Mouse (Mus musculus): Measurements from ENCODE around the gene Gm10964. TPM values are rescaled to one million over a fixed set of nuclear protein-coding genes. Genes with fewer than 3 reads are reported as not detected.

Gm10964 gene
- not detected in 2 replicates for polyA plus RNA-seq (2016; fragmentation: Nextera tagmentation; extraction: Ambion mirVana)

- Histone ChIP-seq H3K27me3 (ENCODE audit: low read depth, poor library complexity, severe bottlenecking) (peaks cover 13% of the 10 kb centered on the region; the same call in 1 of the 2 replicates), H3K36me3 (peaks cover 28% of the 10 kb centered on the region), H3K4me1 (peaks cover 65% of the 10 kb centered on the region), H3K9me3 (replicated peaks) (no peaks in the 10 kb centered on the region), H3K27ac (replicated peaks) (peak within 1 kb of the TSS; percentile 91), H3K4me3 (peak within 1 kb of the TSS; percentile 49)
- no peak for DNase-seq (ENCODE audit: low spot score)
- 92% methylated on average over 1 of the region's 1 CpGs for WGBS
These were observed at the start of gene Gm10964 for GRCm38 (mm10) chr3:103739329-103739728. TSS of gene Gm10964 (plus strand) at chr3:103739366.

GRCm38 (mm10) chr3:103690506-103690905 is 48.7 kb upstream of the Gm10964 start:
- no peak for DNase-seq (ENCODE audit: low spot score)
- Histone ChIP-seq H3K36me3 (no peaks in the 10 kb centered on the region), H3K27ac (replicated peaks) (no peak overlapping the region), H3K4me1 (no peaks in the 10 kb centered on the region), H3K27me3 (ENCODE audit: low read depth, poor library complexity, severe bottlenecking) (no peaks in the 10 kb centered on the region), H3K4me3 (no peak overlapping the region), H3K9me3 (replicated peaks) (no peaks in the 10 kb centered on the region)
- 86% methylated on average over 3 of the region's 3 CpGs for WGBS

- no peaks in the 10 kb centered on the region for H3K36me3 ChIP-seq
- no peak overlapping the region for H3K4me3 ChIP-seq
- 77% methylated on average over 3 of the region's 3 CpGs for WGBS
- no peaks in the 10 kb centered on the region for H3K4me1 ChIP-seq
- H3K27me3 ChIP-seq (ENCODE audit: low read depth, poor library complexity, severe bottlenecking), result no peaks in the 10 kb centered on the region
- H3K27ac ChIP-seq (replicated peaks), result no peak overlapping the region
- DNase-seq (ENCODE audit: low spot score), result no peak
- no peaks in the 10 kb centered on the region for H3K9me3 ChIP-seq (replicated peaks)
These were observed 43.6 kb upstream of the Gm10964 start for GRCm38 (mm10) chr3:103695556-103695955.

GRCm38 (mm10) chr3:103696388-103696925 is 42.7 kb upstream of the Gm10964 start:
- Histone ChIP-seq H3K4me1 (no peaks in the 10 kb centered on the region), H3K9me3 (replicated peaks) (no peaks in the 10 kb centered on the region), H3K27me3 (ENCODE audit: low read depth, poor library complexity, severe bottlenecking) (no peaks in the 10 kb centered on the region), H3K36me3 (no peaks in the 10 kb centered on the region), H3K27ac (replicated peaks) (no peak overlapping the region), H3K4me3 (no peak overlapping the region)
- 83% methylated on average over 1 of the region's 1 CpGs for WGBS
- no peak for DNase-seq (ENCODE audit: low spot score)

GRCm38 (mm10) chr3:103704661-103705060 is 34.5 kb upstream of the Gm10964 start:
- no peaks in the 10 kb centered on the region for H3K9me3 ChIP-seq (replicated peaks)
- DNase-seq (ENCODE audit: low spot score), result no peak
- WGBS, result 87% methylated on average over 6 of the region's 6 CpGs
- no peak overlapping the region for H3K27ac ChIP-seq (replicated peaks)
- no peaks in the 10 kb centered on the region for H3K36me3 ChIP-seq
- H3K4me1 ChIP-seq, result peaks cover 7% of the 10 kb centered on the region; the same call in 1 of the 2 replicates
- no peak overlapping the region for H3K4me3 ChIP-seq
- no peaks in the 10 kb centered on the region for H3K27me3 ChIP-seq (ENCODE audit: low read depth, poor library complexity, severe bottlenecking)

GRCm38 (mm10) chr3:103705426-103705825 is 33.7 kb upstream of the Gm10964 start:
- peaks cover 7% of the 10 kb centered on the region; the same call in 1 of the 2 replicates for H3K4me1 ChIP-seq
- no peak overlapping the region for H3K27ac ChIP-seq (replicated peaks)
- 93% methylated on average over 12 of the region's 12 CpGs for WGBS
- no peaks in the 10 kb centered on the region for H3K36me3 ChIP-seq
- H3K4me3 ChIP-seq, result no peak overlapping the region
- no peaks in the 10 kb centered on the region for H3K27me3 ChIP-seq (ENCODE audit: low read depth, poor library complexity, severe bottlenecking)
- DNase-seq (ENCODE audit: low spot score), result no peak
- H3K9me3 ChIP-seq (replicated peaks), result no peaks in the 10 kb centered on the region

GRCm38 (mm10) chr3:103709470-103710040 is 29.6 kb upstream of the Gm10964 start:
- 88% methylated on average over 5 of the region's 5 CpGs for WGBS
- Histone ChIP-seq H3K4me3 (no peak overlapping the region), H3K4me1 (peaks cover 7% of the 10 kb centered on the region; the same call in 1 of the 2 replicates), H3K27ac (replicated peaks) (no peak overlapping the region), H3K27me3 (ENCODE audit: low read depth, poor library complexity, severe bottlenecking) (peaks cover 2% of the 10 kb centered on the region; the same call in 1 of the 2 replicates), H3K9me3 (replicated peaks) (no peaks in the 10 kb centered on the region), H3K36me3 (no peaks in the 10 kb centered on the region)
- no peak for DNase-seq (ENCODE audit: low spot score)

- Histone ChIP-seq H3K27me3 (ENCODE audit: low read depth, poor library complexity, severe bottlenecking) (peaks cover 14% of the 10 kb centered on the region), H3K4me1 (peaks cover 26% of the 10 kb centered on the region), H3K9me3 (replicated peaks) (no peaks in the 10 kb centered on the region), H3K27ac (replicated peaks) (no peak overlapping the region), H3K36me3 (no peaks in the 10 kb centered on the region), H3K4me3 (no peak overlapping the region)
- no peak for DNase-seq (ENCODE audit: low spot score)
- WGBS, result 93% methylated on average over 4 of the region's 4 CpGs
These were observed 27.0 kb upstream of the Gm10964 start for GRCm38 (mm10) chr3:103712196-103712595.

- Histone ChIP-seq H3K27me3 (ENCODE audit: low read depth, poor library complexity, severe bottlenecking) (peaks cover 14% of the 10 kb centered on the region), H3K27ac (replicated peaks) (no peak overlapping the region), H3K4me1 (peaks cover 27% of the 10 kb centered on the region), H3K9me3 (replicated peaks) (no peaks in the 10 kb centered on the region), H3K36me3 (no peaks in the 10 kb centered on the region), H3K4me3 (no peak overlapping the region)
- no peak for DNase-seq (ENCODE audit: low spot score)
- 77% methylated on average over 7 of the region's 7 CpGs for WGBS
These were observed 24.8 kb upstream of the Gm10964 start for GRCm38 (mm10) chr3:103714236-103714875.

GRCm38 (mm10) chr3:103714942-103715341 is 24.2 kb upstream of the Gm10964 start:
- 87% methylated on average over 8 of the region's 8 CpGs for WGBS
- H3K36me3 ChIP-seq, result no peaks in the 10 kb centered on the region
- H3K9me3 ChIP-seq (replicated peaks), result no peaks in the 10 kb centered on the region
- 0 out of 2 replicates have a peak overlapping the region, but pooled peaks have one; percentile 1 for H3K27ac ChIP-seq (replicated peaks)
- H3K27me3 ChIP-seq (ENCODE audit: low read depth, poor library complexity, severe bottlenecking), result peaks cover 14% of the 10 kb centered on the region
- H3K4me1 ChIP-seq, result peaks cover 27% of the 10 kb centered on the region
- H3K4me3 ChIP-seq, result no peak overlapping the region
- no peak for DNase-seq (ENCODE audit: low spot score)

- Histone ChIP-seq H3K4me1 (peaks cover 27% of the 10 kb centered on the region), H3K4me3 (no peak overlapping the region), H3K36me3 (no peaks in the 10 kb centered on the region), H3K9me3 (replicated peaks) (no peaks in the 10 kb centered on the region), H3K27ac (replicated peaks) (peak overlapping the region; percentile 77), H3K27me3 (ENCODE audit: low read depth, poor library complexity, severe bottlenecking) (peaks cover 14% of the 10 kb centered on the region)
- peak; percentile 70 for DNase-seq (ENCODE audit: low spot score)
- 28% methylated on average over 11 of the region's 11 CpGs for WGBS
These were observed 23.1 kb upstream of the Gm10964 start for GRCm38 (mm10) chr3:103715762-103716693.
